Mouse (Mus musculus) left cerebral cortex, adult 9 months (tissue): ENCODE results near the gene Gm7735.
"Not testable (repeated sequence)": the region's sequence is repeated elsewhere in the genome, so short reads cannot be mapped to it uniquely, and the experiment has no call there.

Experiments
- DNase-seq, 2 experiments: peaks; one replicate each; pipeline ENCODE4 v3.0.0; 2022; ENCODE audit warnings: low spot score in 2 of 2

Gm7735 gene

DNA sequence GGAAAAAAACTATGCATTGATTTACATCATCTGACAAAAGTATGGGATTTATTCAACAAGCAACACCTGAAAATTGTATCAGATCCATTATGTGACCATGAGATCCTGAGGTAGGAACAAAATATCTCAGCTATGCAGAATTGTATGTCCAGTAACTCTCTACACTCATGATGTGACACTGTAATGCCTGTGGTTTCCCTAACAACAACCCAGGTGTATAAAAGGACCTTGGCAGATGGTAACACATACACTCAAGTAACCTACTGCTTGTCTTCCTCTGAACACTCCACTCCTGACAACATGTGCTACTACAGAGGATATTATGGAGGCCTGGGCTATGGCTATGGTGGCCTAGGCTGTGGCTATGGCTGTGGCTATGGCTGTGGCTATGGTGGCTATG lies at the start of gene Gm7735:
Gm7735 (plus strand) TSS at position 301 of the 400 bp plus-strand sequence.
- not testable (repeated sequence) for DNase-seq

- no peak for DNase-seq
Observed at GRCm38 (mm10) chr16:89140551-89140950, 28.7 kb upstream of the Gm7735 start, which contains the start of gene Gm6358. Gm6358 (plus strand) TSS chr16:89140851.

DNA sequence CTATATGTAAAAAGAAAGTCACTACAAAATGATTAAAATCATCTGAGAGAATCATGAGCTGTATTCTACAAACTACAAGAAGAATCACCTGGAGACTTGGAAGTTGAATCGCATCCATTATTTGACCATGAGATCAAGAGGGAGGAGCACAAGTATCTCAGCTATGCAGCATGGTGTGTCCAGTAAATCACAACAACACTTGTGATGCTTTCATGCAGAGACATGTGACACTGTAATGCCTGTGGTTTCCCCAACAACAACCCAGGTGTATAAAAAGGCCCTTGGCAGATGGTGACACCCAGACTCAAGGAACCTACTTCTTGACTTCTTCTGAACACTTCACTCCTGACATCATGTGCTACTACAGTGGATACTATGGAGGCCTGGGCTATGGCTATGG lies 18.5 kb upstream of the Gm7735 start, which contains the start of gene Gm10061:
Gm10061 (plus strand) TSS at position 301 of the 400 bp plus-strand sequence.
- no peak for DNase-seq

DNA sequence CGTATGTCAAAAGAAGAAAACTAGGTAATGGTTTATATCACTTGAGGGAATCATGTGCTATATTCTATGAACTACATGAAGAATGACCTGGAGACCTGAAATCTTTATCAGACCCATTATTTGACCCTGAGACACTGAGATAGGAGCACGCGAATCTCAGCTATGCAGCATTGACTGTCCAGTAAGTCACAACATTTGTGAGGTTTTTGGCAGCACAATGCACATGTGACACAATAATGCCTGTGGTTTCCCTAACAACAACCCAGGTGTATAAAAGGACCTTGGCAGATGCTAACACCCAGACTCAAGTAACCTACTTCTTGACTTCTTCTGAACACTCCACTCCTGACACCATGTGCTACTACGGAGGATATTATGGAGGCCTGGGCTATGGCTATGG lies 11.6 kb upstream of the Gm7735 start, which contains the start of gene Gm9789:
Gm9789 (plus strand) TSS at position 301 of the 400 bp plus-strand sequence.
- DNase-seq, result no peak

- DNase-seq, result no peak
Observed at GRCm38 (mm10) chr16:89174435-89174834, 5.1 kb downstream of the Gm7735 start, which contains the start of gene 1110057P08Rik. 1110057P08Rik (plus strand) TSS chr16:89174735.

DNA sequence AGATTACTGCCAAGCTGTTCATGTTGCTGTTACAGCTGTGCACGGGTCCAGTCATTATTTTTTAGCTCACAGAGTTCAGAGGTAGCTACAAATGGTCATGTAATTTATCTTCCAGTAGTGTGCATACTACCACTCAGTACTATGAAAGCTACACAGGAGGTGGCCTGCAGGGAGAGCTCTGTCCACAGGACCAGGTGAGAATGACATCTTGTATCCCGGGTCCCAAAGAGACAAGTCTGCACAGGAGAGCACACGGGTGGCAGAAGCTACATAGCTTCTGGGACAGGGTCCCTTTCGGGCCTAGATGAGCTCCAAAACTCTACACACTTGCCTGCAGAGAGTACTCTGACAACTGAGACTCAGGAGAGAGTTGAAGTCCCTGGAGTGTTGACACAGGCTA lies 19.3 kb downstream of the Gm7735 start:
- no peak for DNase-seq

- no peak for DNase-seq
Observed at GRCm38 (mm10) chr16:89205561-89205960, 36.3 kb downstream of the Gm7735 start, which contains the start of gene Krtap20-2. Krtap20-2 (plus strand) TSS chr16:89205861.
